Mouse (Mus musculus) natural killer cell, adult 2 months (primary cell): Measurements from ENCODE around the gene Prdm15.

Source experiments
- DNase-seq, 2 experiments: peaks; one replicate each; pipeline ENCODE4 v3.0.0; 2022; ENCODE audit warnings: low spot score in 2 of 2

Prdm15 gene

GRCm38 (mm10) chr16:97851741-97852319 is at the start of gene Prdm15:
Gene Prdm15 (minus strand): TSS chr16:97851850.
- DNase-seq, result peak; percentile 75 to 82

- no peak for DNase-seq
Observed at GRCm38 (mm10) chr16:97897346-97898024, 45.8 kb upstream of the Prdm15 start.

- no peak for DNase-seq
Observed at GRCm38 (mm10) chr16:97887762-97888161, 36.1 kb upstream of the Prdm15 start.

- no peak for DNase-seq
Observed at GRCm38 (mm10) chr16:97883696-97884095, 32.0 kb upstream of the Prdm15 start.

- no peak for DNase-seq
Observed at GRCm38 (mm10) chr16:97882891-97883290, 31.2 kb upstream of the Prdm15 start.

GRCm38 (mm10) chr16:97879134-97879533 is 27.5 kb upstream of the Prdm15 start:
- DNase-seq, result peak; percentile 20 to 58

- no peak for DNase-seq
Observed at GRCm38 (mm10) chr16:97877502-97877901, 25.9 kb upstream of the Prdm15 start.

- DNase-seq, result no peak
Observed at GRCm38 (mm10) chr16:97875101-97875500, 23.5 kb upstream of the Prdm15 start.

GRCm38 (mm10) chr16:97874376-97874775 is 22.7 kb upstream of the Prdm15 start:
- no peak for DNase-seq

GRCm38 (mm10) chr16:97872657-97873056 is 21.0 kb upstream of the Prdm15 start:
- no peak for DNase-seq

GRCm38 (mm10) chr16:97869193-97870102 is 17.8 kb upstream of the Prdm15 start:
- no peak for DNase-seq

GRCm38 (mm10) chr16:97863932-97864467 is 12.3 kb upstream of the Prdm15 start:
- no peak for DNase-seq

GRCm38 (mm10) chr16:97856050-97856449 is 4.4 kb upstream of the Prdm15 start:
- DNase-seq, result no peak

GRCm38 (mm10) chr16:97851061-97851740 is 449 bp downstream of the Prdm15 start:
- peak; percentile 79 to 87 for DNase-seq

- no peak for DNase-seq
Observed at GRCm38 (mm10) chr16:97850667-97851060, 986 bp downstream of the Prdm15 start.

- no peak for DNase-seq
Observed at GRCm38 (mm10) chr16:97848832-97849231, 2.8 kb downstream of the Prdm15 start.

GRCm38 (mm10) chr16:97844967-97845937 is 6.4 kb downstream of the Prdm15 start:
- DNase-seq, result peak in 1 of 2 experiments; percentile 26

GRCm38 (mm10) chr16:97832154-97832553 is 19.5 kb downstream of the Prdm15 start:
- DNase-seq, result no peak

GRCm38 (mm10) chr16:97828207-97828606 is 23.4 kb downstream of the Prdm15 start:
- no peak for DNase-seq

GRCm38 (mm10) chr16:97823311-97824007 is 28.2 kb downstream of the Prdm15 start:
- no peak for DNase-seq
